Mouse (Mus musculus): ENCODE measurements at regions not wholly inside any gene's neighbourhood (a gene's known extent, or its start where the extent isn't known, plus 50 kb on each side); places are given as distances from the start of the nearest gene placed in this dataset.

DNA sequence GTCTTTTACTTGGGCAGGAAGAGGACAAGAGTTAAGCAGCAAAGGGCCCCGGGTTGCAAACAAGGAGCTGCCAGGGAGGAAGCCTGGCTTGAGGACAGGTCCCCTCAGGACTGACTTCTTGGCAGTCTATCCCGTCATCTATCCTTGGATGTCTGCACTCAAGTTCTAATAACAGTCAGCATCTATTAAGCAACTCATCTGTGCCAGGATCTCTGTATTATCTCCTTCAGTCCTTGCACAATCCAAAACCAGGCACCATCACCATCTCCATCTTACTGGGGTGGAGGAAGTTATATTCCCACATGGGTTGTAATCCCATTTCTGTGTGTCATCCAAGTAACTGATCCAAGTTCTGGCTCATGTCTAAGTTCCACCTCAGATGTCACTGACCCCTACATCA, 87.1 kb upstream of the Lifr start:
- no peak for DNase-seq (ENCODE audit: inconsistent age in 2 of 2, low spot score in 1 of 2)

DNA sequence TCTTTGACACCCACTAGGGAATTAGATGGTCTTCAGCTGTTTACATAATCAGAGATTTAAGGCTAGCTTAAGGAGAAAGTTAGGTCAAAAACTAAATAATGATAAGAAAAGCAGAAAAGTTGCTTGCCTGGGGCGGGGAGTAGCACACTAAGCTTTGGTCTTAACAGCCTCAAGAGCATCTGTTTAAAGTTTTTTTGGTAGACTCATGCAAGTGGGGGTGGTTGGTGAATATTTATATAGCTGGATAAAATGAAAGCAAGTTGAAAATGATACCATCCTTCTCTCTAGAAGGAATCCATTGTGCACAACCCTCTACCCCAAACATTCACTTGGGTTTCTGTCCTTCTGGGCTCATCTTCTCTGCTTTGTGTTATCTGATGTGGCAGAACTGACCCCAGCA, 85.3 kb upstream of the Lifr start:
- no peak for DNase-seq (ENCODE audit: inconsistent age in 2 of 2, low spot score in 1 of 2)

DNA sequence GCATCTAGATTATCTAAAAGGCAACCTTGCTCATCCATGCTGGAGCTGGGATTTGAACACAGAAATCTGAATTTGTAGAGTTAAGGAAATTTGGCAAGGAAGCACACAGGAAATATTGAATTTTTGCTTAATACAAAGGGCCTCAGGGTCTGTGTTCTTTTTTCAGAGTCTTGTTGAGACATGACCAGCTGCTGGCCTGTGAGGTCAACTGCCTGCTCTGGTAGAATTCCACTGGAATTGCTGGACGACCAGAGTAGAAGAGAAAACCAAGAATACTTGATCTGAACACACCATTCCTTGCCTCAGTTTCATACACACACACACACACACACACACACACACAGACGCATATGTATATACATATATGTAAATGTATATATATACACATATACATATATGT, 84.1 kb upstream of the Lifr start:
- DNase-seq (ENCODE audit: inconsistent age in 2 of 2, low spot score in 1 of 2): no peak

DNA sequence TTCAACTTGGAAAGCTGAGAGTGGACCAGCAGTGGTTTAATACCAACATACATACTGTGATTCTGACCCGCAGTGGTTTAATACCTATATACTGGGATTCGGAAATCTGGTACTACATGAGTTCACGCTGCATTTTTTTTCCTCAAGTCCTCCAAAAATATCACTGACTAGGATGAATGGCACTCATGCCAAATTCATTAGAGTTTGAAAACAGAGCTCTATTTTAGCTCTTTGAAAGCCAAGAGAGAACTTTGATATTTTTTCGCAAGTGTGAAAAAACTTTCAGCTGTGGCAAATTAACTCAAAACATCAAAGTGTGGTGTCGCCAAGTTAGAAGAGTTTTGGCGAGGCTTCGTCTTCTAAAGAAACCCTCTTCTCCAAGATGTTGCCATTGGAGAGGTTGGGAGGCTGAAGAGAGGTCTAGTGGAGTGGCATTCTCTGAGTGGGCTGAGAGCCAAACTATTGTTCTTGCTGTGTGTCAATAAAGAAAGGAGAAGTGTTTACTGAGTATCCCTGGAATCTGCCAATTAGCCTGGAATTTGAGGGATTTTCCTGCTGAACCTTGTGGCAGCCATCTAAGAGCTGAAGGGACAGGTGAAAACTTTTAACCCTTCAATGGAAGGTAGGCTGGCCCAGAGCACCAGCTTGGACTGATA, 81.6 kb upstream of the Lifr start:
- DNase-seq (ENCODE audit: inconsistent age in 2 of 2, low spot score in 1 of 2): no peak

DNA sequence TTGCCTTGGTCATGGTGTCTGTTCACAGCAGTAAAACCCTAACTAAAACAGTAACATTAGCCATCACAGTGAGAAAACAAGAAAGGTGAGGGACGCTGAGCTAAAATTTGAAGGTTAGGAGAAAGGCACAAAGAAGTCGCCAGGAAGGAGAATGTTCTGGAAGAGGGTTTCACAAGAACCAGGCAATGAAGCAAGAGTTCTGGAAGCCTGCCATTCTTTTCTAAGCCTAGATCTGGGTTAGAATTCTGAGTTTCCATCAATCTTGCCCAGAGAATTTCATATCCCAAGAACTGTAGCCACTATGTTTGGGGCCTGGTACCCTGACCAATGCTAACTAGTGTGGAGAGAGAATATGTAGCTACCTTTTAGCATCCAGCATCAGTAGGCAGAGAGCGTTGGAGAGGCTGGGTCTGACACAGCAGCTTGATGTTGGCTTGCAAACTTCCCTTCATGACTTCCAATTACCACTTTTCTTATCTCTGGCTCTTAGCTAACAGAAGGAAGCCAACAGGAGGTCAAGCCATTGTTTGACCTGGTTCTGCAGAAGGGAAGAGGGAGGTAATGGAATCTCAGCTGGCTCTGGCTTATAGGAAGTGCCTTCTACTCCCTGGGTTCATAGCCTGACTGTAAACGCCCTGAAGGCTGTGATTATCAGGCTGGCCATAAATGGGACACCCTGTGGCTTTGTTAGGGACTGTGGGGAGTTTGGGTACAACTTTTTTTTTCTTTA, 79.3 kb upstream of the Lifr start:
- peak in 1 of 2 experiments; percentile 46 for DNase-seq (ENCODE audit: inconsistent age in 2 of 2, low spot score in 1 of 2)

DNA sequence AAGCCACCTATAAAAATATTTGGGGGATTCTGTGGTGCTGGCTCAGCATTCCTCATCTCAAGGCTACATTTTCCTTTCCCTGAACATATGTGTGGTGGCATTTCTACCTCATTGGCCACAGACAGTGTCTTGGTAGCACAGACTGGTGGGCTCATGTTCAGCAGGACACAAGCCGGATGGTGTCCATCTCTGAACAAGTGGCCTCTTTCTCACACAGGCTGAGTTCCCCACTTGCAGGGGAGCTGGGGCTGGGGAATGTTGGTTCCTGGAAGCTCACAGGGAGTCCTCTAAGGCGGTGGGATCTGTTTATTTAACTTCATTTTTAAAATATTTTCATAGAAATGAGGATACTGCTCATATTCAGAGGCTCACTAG, 78.7 kb upstream of the Lifr start:
- no peak for DNase-seq (ENCODE audit: inconsistent age in 2 of 2, low spot score in 1 of 2)

DNA sequence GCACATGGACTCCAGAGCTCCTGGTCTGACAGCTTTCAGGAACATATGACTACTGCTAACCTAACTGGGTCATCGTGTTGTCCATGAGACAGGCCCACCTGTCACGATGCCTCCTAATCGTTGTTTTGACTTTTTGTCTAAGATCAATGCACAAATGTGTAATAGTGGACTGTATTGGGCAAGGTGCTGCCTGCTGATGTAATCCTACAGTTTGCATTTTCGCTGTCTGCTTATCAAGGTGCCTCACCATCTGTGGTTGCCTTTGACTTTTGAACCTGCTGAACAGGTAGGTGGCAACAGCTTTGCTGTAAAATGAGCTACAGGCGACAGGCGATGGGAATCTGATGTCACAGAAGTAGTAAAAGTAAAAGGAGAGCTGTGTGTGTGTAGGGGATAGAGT, 78.0 kb upstream of the Lifr start:
- no peak for DNase-seq (ENCODE audit: inconsistent age in 2 of 2, low spot score in 1 of 2)

DNA sequence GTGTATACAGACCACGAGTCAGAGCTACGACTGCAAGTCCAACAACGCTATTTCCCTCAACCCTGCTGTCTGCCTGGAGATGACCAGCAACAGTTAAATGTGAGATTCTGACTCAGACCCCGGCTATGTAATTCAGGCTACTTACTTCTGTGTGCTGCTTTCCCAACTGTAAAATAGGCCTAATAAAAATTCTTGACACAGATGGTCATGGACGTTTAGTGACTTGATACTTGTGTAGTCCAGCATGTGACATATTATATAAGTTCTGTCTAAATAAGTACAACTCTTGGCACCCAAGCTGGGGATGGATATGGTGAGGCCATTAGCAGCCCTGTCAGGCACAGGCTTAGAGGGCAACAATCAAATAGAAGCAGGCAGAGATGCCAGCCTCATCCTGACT, 77.4 kb upstream of the Lifr start:
- DNase-seq (ENCODE audit: inconsistent age in 2 of 2, low spot score in 1 of 2): no peak

DNA sequence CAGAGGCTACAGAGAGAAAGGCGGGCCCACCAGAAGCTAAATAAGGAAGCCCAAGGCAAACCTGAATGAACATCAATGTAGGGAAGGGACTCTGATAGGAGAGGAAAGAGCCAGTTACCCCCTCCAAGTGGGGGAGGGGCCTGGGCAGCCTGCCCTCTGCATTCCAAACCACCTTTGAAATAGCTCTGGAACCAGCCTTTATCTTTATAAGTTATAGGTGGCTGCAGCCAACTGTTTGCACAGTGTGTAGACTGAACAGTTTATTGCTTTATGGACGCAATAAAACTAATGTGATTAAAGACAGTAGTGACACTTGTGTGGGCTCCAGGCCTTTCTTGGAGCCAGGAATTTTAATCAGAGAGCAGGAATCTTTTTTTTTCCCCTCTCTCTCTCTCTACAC, 75.4 kb upstream of the Lifr start:
- DNase-seq (ENCODE audit: inconsistent age in 2 of 2, low spot score in 1 of 2): no peak

DNA sequence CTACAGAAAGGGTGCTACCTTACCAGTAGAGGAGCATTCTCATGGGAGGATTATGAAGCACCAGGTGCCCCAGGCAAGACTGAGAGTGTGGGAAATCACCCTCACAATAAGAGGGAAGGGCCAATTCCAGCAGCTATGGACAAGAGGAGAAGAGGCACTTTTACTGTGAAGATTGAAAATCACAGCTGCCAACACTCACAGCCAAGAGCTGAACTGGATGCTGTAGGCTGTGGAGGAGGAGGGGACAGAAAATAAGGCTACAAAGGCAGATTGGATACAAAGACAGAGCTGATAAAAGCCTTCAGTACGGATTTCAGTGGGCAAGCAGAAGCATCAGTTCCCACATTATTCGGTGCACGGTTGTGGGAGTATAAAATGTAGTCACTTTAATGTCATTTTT, 74.4 kb upstream of the Lifr start:
- DNase-seq (ENCODE audit: inconsistent age in 2 of 2, low spot score in 1 of 2): no peak

DNA sequence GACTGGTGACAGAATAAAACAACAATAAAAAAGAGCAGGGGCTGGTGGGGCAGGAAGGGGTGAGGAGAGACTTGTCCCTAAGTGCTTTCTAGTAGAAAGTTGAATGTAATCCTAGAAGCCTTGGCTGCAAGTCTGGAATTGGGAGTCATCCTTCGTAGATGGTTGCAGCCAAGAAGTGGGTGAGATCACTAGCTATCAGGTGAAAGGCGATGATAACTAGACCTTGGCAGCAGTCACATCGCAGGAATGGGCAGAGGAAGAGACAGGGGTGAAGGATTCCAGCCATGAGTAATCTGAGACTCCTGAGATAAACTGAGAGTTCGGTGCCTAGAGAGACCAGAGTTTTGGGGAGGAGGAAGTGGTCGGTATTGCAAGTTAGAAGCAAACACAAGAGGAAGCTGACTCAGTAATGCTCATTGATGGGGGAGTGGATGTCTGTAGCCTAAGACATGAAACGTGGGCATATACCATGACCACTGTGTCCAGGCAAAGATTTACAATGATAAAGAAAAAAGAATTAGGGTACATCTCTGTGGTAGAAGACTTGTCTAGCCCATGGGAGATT, 73.1 kb upstream of the Lifr start:
- DNase-seq (ENCODE audit: inconsistent age in 2 of 2, low spot score in 1 of 2): peak in 1 of 2 experiments; percentile 45

DNA sequence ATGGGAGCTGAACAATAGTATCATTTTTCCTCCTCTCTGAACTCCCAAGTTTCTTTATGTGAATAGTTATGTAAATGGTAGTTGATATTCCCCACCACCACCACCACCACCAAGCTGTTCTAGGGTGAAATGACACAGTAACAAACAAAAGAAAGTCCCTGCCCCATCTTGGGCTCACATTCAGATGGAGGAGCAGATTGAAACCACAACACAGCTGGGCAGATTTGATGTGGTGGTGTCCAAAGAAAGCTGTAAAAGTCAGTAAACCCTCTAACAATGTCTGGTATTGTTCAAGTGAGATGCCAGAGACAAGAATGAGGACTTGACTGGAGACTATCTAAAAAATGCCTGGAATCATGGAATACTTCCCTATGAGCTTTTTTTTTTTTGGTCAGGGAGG, 67.8 kb upstream of the Lifr start:
- no peak for DNase-seq (ENCODE audit: inconsistent age in 2 of 2, low spot score in 1 of 2)

DNA sequence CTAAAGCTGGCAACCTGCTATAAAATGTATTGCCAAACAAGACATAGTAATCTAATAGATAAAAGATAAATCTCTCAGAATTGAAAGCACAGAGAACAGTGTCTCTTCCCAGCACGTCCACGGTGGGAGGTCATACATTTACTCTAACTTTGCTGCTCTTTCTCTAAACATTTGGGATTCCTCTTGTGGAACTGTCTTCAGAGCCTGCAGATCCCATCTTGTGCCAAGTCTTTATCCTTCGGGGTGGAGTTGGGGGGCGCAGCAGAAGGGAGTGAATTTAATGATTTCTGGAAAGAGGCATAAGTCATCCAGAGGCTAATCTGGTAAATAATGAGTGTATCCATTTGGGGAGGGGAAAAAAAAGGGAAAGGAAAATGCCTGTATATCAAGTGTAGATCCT, 65.2 kb upstream of the Lifr start:
- no peak for DNase-seq (ENCODE audit: inconsistent age in 2 of 2, low spot score in 1 of 2)

DNA sequence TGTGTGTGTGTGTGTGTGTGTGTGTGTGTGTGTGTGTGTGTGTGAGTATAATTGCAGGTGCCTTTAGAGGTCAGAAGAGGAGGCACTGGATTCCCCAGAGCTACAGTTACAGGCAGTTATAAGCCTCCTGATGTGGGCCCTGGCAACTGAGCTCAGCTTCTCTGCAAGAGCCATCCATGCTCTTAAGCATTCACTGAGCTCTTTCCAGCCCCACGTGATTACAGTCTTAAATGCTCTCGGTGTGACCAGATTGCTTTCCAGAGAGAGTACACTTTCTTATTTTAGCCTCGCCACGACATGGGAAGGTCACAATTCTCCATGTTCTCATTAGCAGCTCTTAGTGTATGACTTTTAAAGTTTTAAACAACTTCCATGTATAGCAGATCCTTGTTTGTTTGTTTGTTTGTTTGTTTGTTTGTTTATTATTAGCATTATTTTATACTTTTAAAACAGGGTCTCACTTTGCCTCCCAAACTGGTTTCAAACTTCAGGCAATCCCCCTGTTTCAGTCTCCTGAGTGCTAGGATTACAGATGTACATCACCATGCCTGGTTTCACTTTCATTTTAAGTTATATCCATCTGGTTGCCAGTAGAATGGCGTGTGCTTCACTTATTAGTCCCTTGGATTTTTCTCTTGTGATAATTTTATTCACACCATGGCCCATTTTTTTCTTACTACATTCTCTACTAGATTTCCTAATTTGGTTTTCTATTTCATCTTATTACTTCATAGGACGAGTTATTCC, 58.9 kb upstream of the Lifr start:
- no peak for DNase-seq (ENCODE audit: inconsistent age in 2 of 2, low spot score in 1 of 2)

DNA sequence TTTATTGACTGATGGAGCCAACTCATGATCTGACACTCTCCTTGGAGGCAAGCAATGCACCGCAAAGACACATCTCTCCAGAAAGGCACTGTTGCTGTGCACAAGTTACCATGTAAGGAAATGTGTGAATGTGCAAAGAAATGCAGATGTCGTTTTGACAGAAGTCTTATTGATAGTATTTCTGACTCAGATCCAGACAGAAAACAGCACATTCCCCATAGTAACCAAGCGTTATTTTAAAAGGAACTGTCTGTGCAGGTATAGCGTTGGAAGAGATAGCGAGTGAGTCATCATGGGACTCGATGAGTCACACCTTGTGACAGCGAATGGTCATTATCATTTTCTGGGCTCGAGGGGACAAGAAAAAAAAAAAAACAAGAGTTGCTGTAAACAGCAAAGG, 52.9 kb upstream of the Lifr start:
- DNase-seq (ENCODE audit: inconsistent age in 2 of 2, low spot score in 1 of 2): peak; percentile 36 to 57

DNA sequence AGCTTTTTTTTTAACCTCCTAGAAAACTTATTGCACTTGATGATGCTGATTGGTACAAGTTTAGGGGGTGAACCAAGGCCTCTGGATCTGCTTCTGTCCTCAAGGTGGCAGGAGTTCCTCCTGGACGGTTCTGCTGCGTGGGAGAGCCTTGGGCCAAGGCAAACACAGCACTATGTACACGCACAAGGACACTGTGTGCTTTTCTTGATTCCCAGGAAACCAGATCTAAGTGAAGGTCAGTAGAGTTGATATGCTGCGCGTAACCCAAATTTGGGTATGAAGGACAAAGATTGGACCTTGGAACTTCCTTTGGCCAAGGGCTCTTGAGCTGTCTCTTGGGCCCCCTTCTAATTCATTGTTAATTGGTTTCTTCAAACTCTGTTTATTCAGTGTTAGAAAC, 51.3 kb upstream of the Lifr start:
- DNase-seq (ENCODE audit: inconsistent age in 2 of 2, low spot score in 1 of 2): peak; percentile 82 to 84

DNA sequence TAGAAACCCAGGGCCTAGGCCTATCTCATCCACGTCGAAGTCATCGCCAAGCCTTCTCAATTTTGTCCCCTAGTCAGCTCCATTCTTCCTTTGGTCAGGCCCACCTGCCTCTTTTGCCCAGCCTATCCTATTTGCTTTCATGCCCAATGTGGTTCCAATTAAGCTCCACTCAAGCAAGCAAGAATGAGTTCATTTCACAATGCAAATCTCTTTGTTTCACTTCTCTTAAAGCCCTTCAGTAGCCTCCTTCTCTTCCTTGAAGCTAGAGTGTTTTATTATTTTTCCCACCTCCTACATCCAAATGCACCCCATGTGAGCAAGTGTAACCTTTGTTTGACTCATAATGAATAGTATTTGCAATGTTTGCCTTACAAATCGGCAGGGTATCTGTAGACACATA, 50.6 kb upstream of the Lifr start:
- DNase-seq (ENCODE audit: inconsistent age in 2 of 2, low spot score in 1 of 2): no peak
